Mouse (Mus musculus) adipose tissue, adult 10 weeks (tissue): Measurements from ENCODE around the gene Uqcr11. TPM values are rescaled to one million over a fixed set of nuclear protein-coding genes. Genes with fewer than 3 reads are reported as not detected.

Experiments used
- polyA plus RNA-seq: library from polyadenylated mRNA; stranded (reverse); fragments of 350-450 nt; fragmentation: Illumina TruSeq; extraction: RNeasy Lipid Tissue Mini Kit (QIAGEN cat#74804); gene quantifications from one replicate; pipeline ENCODE4 v1.2.3, GENCODE M21; 2014; ENCODE audit warnings: low read depth, low replicate concordance

The Uqcr11 gene
- 470 TPM for polyA plus RNA-seq

GRCm38 (mm10) chr10:80406684-80407501 is at the start of gene Uqcr11:
Gene Uqcr11 (minus strand): TSS chr10:80406830.

DNA sequence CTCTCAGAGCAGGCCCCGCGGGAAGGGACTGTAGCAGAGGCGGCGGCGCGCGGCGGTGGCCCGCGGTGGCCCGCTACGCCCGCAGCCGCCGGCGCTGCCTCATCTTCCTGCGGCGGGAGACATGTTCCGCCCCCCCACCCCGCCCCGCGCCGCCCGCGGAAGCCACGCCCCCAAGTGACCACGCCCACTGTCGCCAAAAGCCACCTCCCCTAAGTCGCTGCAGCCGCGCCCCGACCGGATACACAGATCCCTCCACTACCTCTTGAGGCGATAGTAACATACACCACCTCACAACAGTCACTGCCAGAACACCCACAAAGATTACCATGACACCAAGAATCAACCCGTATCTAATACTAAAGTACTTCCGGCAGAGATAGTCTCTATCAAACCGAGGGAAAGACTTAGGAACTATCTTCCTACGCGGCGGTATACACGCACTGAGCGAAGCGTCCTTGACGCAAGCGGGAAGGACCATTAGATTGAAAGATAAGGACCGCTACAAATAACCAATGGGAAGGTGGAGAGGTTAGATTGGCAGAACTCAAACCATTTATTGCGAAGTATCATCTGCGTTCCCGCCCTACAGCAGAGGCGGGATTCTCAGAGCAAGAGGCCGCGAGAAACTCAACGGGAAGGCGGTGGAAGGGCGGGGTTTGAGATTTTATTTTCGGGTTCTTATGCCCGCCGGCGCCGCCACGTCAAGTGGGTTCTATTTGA is 27.0 kb upstream of the Uqcr11 start, which contains the start of gene Tcf3:
Gene Tcf3 (minus strand): TSS at position 135 of the 720 bp plus-strand sequence.

GRCm38 (mm10) chr10:80399191-80399972 is 7.2 kb downstream of the Uqcr11 start, which contains the start of gene Mbd3:
Gene Mbd3 (minus strand): TSS chr10:80399550.

DNA sequence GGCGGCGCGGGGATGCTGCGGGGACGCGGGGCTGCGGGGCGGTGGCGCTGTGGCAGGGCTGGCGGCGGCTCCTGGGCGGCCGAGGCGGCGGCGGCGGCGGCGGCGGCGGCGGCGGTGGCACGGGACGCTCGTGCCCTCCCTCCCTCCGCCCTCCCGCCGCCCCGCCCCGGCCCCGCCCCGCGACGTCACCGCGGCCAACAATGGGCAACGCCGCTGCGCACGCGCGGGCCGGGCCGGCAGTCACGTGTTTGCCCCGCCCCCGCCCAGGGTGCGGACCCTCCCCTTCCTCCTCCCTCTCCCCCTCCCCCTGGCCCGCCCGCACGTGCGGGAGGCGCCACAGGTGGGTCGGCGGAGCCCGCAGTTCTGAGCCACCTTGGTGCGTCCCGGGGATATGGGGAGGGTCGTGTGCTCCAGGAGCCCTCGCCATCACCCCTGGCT is 19.1 kb downstream of the Uqcr11 start, which contains the start of gene Mex3d:
Gene Mex3d (minus strand): TSS at position 138 of the 438 bp plus-strand sequence.

GRCm38 (mm10) chr10:80356001-80356682 is 50.5 kb downstream of the Uqcr11 start, which contains the start of gene Plk5:
Gene Plk5 (plus strand): TSS chr10:80356459.

Other genes starting within 250 kb of the Uqcr11 start
- 219 TPM for gene Cirbp, start 240.8 kb downstream of the Uqcr11 start, polyA plus RNA-seq
- gene 1600002K03Rik, start 233.9 kb downstream of the Uqcr11 start, polyA plus RNA-seq, result 19.9 TPM
- 1.4 TPM for gene Efna2, start 227.3 kb downstream of the Uqcr11 start, polyA plus RNA-seq
- gene Mum1, start 180.4 kb downstream of the Uqcr11 start, polyA plus RNA-seq, result 56.7 TPM
- gene Ndufs7, start 157.7 kb downstream of the Uqcr11 start, polyA plus RNA-seq, result 123 TPM
- gene Gamt, start 145.8 kb downstream of the Uqcr11 start, polyA plus RNA-seq, result 196 TPM
- 85.8 TPM for gene Dazap1, start 145.3 kb downstream of the Uqcr11 start, polyA plus RNA-seq
- 1,679 TPM for gene Rps15, start 114.4 kb downstream of the Uqcr11 start, polyA plus RNA-seq
- 0.71 TPM for gene Apc2, start 110.9 kb downstream of the Uqcr11 start, polyA plus RNA-seq
- 32.7 TPM for gene 2310011J03Rik, start 86.3 kb downstream of the Uqcr11 start, polyA plus RNA-seq
- gene Pcsk4, start 77.3 kb downstream of the Uqcr11 start, polyA plus RNA-seq, result 5.3 TPM
- 55.6 TPM for gene Reep6, start 76.9 kb downstream of the Uqcr11 start, polyA plus RNA-seq
- gene Adamtsl5, start 58.4 kb downstream of the Uqcr11 start, polyA plus RNA-seq, result 9.4 TPM
- 0.34 TPM for gene Plk5, start 50.4 kb downstream of the Uqcr11 start, polyA plus RNA-seq
- 14.4 TPM for gene Mex3d, start 19.2 kb downstream of the Uqcr11 start, polyA plus RNA-seq
- 113 TPM for gene Mbd3, start 7.3 kb downstream of the Uqcr11 start, polyA plus RNA-seq
- 33.4 TPM for gene Tcf3, start 26.8 kb upstream of the Uqcr11 start, polyA plus RNA-seq
- gene Onecut3, start 88.0 kb upstream of the Uqcr11 start, polyA plus RNA-seq, result not detected
- 26.6 TPM for gene Atp8b3, start 132.3 kb upstream of the Uqcr11 start, polyA plus RNA-seq
- gene Rexo1, start 154.7 kb upstream of the Uqcr11 start, polyA plus RNA-seq, result 24.3 TPM
- gene Klf16, start 170.5 kb upstream of the Uqcr11 start, polyA plus RNA-seq, result 16.1 TPM
- gene Abhd17a, start 183.5 kb upstream of the Uqcr11 start, polyA plus RNA-seq, result 72.8 TPM
- gene Scamp4, start 196.0 kb upstream of the Uqcr11 start, polyA plus RNA-seq, result 49.8 TPM
- 3.3 TPM for gene Adat3, start 196.1 kb upstream of the Uqcr11 start, polyA plus RNA-seq
- 1.5 TPM for gene Gm49322, start 199.2 kb upstream of the Uqcr11 start, polyA plus RNA-seq
- 139 TPM for gene Csnk1g2, start 216.0 kb upstream of the Uqcr11 start, polyA plus RNA-seq